Mouse (Mus musculus): ENCODE measurements around the gene Gne.

DNA sequence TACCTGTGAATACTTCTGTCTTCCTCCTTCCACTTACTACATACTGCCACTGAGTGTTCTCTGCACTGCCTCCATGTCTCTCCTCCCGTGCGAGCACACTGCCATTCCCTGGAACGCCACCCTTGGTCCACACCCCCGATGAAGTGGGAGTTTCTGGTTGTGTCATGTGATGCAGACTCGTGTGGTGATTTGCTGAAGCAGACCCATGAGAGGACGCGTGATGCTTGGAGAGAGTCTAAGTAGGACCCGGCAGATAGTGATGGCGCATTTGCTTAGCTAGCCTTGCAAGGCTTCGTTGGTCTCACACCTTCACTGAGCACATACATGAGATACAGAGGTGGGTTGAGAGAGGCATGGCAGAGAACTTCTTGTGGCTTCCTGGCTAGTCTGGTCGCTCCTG, 90.9 kb downstream of the Gne start:
- TF ChIP-seq GATA1 (IDR thresholded peaks at IDR 0.05; ENCODE audit: borderline replicate concordance, low read length) (no peak), FLI1 (IDR thresholded peaks at IDR 0.05; ENCODE audit: low read length) (no peak)
